Mouse (Mus musculus): ENCODE data around the gene Gars.

DNA sequence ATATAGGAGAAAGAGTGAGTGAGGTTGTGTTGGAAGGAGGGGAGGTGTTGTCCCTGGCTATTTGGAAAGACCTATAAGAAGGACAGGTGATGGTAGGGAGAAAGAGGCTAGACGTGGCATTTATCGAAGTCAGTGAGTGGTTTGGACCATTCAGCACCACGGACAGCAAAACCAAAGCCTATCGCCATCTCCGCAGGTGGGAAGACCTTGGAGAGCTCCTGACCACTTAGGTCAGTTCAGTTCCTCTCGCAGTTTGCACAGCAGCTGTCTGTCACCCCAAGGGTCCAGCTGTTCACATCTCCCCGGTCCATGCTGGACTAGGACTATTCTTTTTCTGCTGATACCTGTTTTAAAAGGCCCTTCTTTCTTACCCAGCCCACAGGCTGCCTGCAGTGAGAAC lies 70.6 kb downstream of the Gars start:
- TF ChIP-seq POLR2A (IDR thresholded peaks at IDR 0.05; ENCODE audit: control insufficient read depth, low read depth, low read length) (no peak), CTCF (IDR thresholded peaks at IDR 0.05; ENCODE audit: control insufficient read depth, insufficient read depth, insufficient replicate concordance, low read depth, low read length) (no peak)

Measured in testis, adult 2 months (tissue).